33 mouse cellular contexts compared by ENCODE assay signal in the genomic region with DNA sequence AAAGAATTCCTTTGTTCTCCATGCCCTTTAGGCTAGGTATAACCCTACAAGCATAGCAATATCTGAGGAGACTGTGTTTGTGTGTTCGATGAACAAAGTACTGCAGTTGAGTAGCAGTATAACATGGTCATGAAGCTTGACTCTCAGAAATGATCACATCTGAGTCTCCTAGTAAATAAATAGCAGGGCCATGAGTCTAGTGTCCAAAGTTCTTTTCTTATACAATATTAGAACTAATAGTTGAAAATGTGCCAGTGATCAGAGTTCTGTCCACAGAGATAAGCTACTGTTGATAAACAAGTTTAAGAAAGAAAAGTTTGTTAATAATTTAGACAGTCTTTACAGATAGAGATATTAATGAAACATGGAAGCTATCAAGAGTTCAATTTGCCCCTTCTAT. TPM values are rescaled to one million over a fixed set of nuclear protein-coding genes. Genes with fewer than 3 reads are reported as not detected.
A peak's percentile ranks its signal among the peaks of the same experiment; 100 is the strongest.
DNase-seq lines count a peak whose midpoint lies in the region; ATAC-seq lines count a peak whose summit lies in the region.
"Had no signal": no experiment of that assay in that cellular context is flagged by ENCODE, and none has a peak within 500 bp of the region (broad histone marks: within the 10 kb centered on the region; RNA-seq: fewer than 3 reads in every experiment).

No protein-coding gene starts in this region.

- no peak overlapping the region for H3K4me2 ChIP-seq in liver, embryonic 16.5 days (ENCODE audit: low read depth, low read length)
- H3K4me2 ChIP-seq in liver, embryonic 11.5 days, result no peak overlapping the region
- H3K4me2 ChIP-seq in intestine, embryonic 16.5 days (ENCODE audit: low read depth, low read length), result no peak overlapping the region
- H3K4me2 ChIP-seq: forebrain, embryonic 13.5 days; heart, embryonic 13.5 days had no signal

- no peaks in the 10 kb centered on the region for H3K4me1 ChIP-seq in liver, embryonic 16.5 days (ENCODE audit: control insufficient read depth, low read depth, low read length)
- no peaks in the 10 kb centered on the region for H3K4me1 ChIP-seq in liver, embryonic 11.5 days (replicated peaks; ENCODE audit: control insufficient read depth, insufficient read depth, low read length)
- no peaks in the 10 kb centered on the region for H3K4me1 ChIP-seq in intestine, embryonic 16.5 days (ENCODE audit: control insufficient read depth, insufficient read depth, low read length)
- H3K4me1 ChIP-seq: forebrain, embryonic 10.5 days; forebrain, embryonic 13.5 days; heart, embryonic 10.5 days; heart, embryonic 13.5 days had no signal

- no peak overlapping the region for H3K27ac ChIP-seq in liver, embryonic 16.5 days (ENCODE audit: low read length)
- H3K27ac ChIP-seq in liver, embryonic 11.5 days (ENCODE audit: low read depth, low read length), result no peak overlapping the region
- no peak overlapping the region for H3K27ac ChIP-seq in intestine, embryonic 16.5 days (ENCODE audit: low read length)
- H3K27ac ChIP-seq: forebrain, embryonic 10.5 days; forebrain, embryonic 13.5 days; heart, adult 2 months; heart, embryonic 10.5 days; heart, embryonic 13.5 days had no signal

- H3K27me3 ChIP-seq in liver, embryonic 16.5 days (ENCODE audit: control insufficient read depth, insufficient read depth, low read depth, low read length), result no peaks in the 10 kb centered on the region
- H3K27me3 ChIP-seq in liver, embryonic 11.5 days (replicated peaks; ENCODE audit: control insufficient read depth, insufficient read depth, low read length), result no peaks in the 10 kb centered on the region
- no peaks in the 10 kb centered on the region for H3K27me3 ChIP-seq in intestine, embryonic 16.5 days (replicated peaks; ENCODE audit: control insufficient read depth, insufficient read depth, low read length)
- H3K27me3 ChIP-seq: CH12.LX; forebrain, embryonic 13.5 days; heart, embryonic 13.5 days; Patski had no signal

- no peak overlapping the region for H3K4me3 ChIP-seq in liver, embryonic 16.5 days (ENCODE audit: low read depth, low read length)
- no peak overlapping the region for H3K4me3 ChIP-seq in liver, embryonic 11.5 days (ENCODE audit: low read depth, low read length)
- H3K4me3 ChIP-seq in intestine, embryonic 16.5 days (ENCODE audit: low read length), result no peak overlapping the region
- H3K4me3 ChIP-seq: forebrain, embryonic 10.5 days; forebrain, embryonic 13.5 days; heart, adult 2 months; heart, embryonic 10.5 days; heart, embryonic 13.5 days had no signal

- peak; percentile 24; the same call in 1 of the 2 replicates for ATAC-seq in liver, embryonic 16.5 days (ENCODE audit: low read depth)
- ATAC-seq in liver, embryonic 11.5 days (replicated peaks; ENCODE audit: low FRiP score), result no peak
- peak; percentile 74 for ATAC-seq in intestine, embryonic 16.5 days
- ATAC-seq: forebrain, embryonic 13.5 days; forebrain, embryonic 16.5 days; Patski had no signal

- no peaks in the 10 kb centered on the region for H3K9me3 ChIP-seq in liver, embryonic 16.5 days (replicated peaks; ENCODE audit: control insufficient read depth, low read length)
- H3K9me3 ChIP-seq in liver, embryonic 11.5 days (ENCODE audit: control insufficient read depth, low read length), result no peaks in the 10 kb centered on the region
- no peaks in the 10 kb centered on the region for H3K9me3 ChIP-seq in intestine, embryonic 16.5 days (ENCODE audit: control insufficient read depth, low read length)
- H3K9me3 ChIP-seq: forebrain, embryonic 10.5 days; forebrain, embryonic 13.5 days; G1E; heart, embryonic 10.5 days; heart, embryonic 13.5 days had no signal

- no peak overlapping the region for H3K9ac ChIP-seq in liver, embryonic 16.5 days (ENCODE audit: low read depth, low read length)
- no peak overlapping the region for H3K9ac ChIP-seq in liver, embryonic 11.5 days (ENCODE audit: low read depth, low read length)
- H3K9ac ChIP-seq in intestine, embryonic 16.5 days (ENCODE audit: low read depth, low read length), result no peak overlapping the region
- H3K9ac ChIP-seq: forebrain, embryonic 13.5 days; heart, embryonic 13.5 days had no signal

- WGBS in liver, embryonic 16.5 days (ENCODE audit: insufficient replicate concordance), result 76% methylated on average over 1 of the region's 1 CpGs
- 77% methylated on average over 1 of the region's 1 CpGs for WGBS in liver, embryonic 11.5 days
- WGBS in intestine, embryonic 16.5 days, result 94% methylated on average over 1 of the region's 1 CpGs

- DNase-seq in kidney, adult 9 months, result peak; percentile 51
- DNase-seq in kidney, adult 18-20 months, result no peak
- no peak for DNase-seq in liver, embryonic 11.5 days (ENCODE audit: low spot score)
- DNase-seq in layer of hippocampus, adult 18-20 months (ENCODE audit: low spot score in 2 of 2), result no peak
- no peak for DNase-seq in neural tube, embryonic 10.5 days (ENCODE audit: extremely low spot score, low spot score)
- DNase-seq: adrenal gland, postnatal 10 days; adrenal gland, postnatal 36 days; B cell, adult 2 months; cerebellum, adult 18-20 months; cerebellum, adult 9-10 months; cerebellum, postnatal 14 days; gastrocnemius, postnatal 10 days; gastrocnemius, postnatal 36 days; heart, adult 2 months; heart, postnatal 14 days; heart, postnatal 4 days had no signal

- H3K36me3 ChIP-seq in liver, embryonic 16.5 days (ENCODE audit: control insufficient read depth, insufficient read depth), result no peaks in the 10 kb centered on the region
- no peaks in the 10 kb centered on the region for H3K36me3 ChIP-seq in liver, embryonic 11.5 days (ENCODE audit: control insufficient read depth, insufficient read depth, low read length)
- H3K36me3 ChIP-seq in intestine, embryonic 16.5 days (ENCODE audit: control insufficient read depth, insufficient read depth, low read length), result no peaks in the 10 kb centered on the region
- H3K36me3 ChIP-seq: forebrain, embryonic 10.5 days; G1E; heart, embryonic 10.5 days; heart, embryonic 13.5 days had no signal

RNA-seq across cellular contexts. Expression of gene 1700057G04Rik, which starts 42.7 kb away (rescaled TPM):
- polyA plus RNA-seq in liver, embryonic 16.5 days (2015; fragmentation: Nextera tagmentation; extraction: Ambion mirVana), result not detected in 2 replicates
- not detected in 2 replicates for polyA plus RNA-seq in liver, embryonic 11.5 days (2014; fragmentation: Nextera tagmentation; extraction: Ambion mirVana)
- not detected in 2 replicates for polyA plus RNA-seq in intestine, embryonic 16.5 days (2015; fragmentation: Nextera tagmentation; extraction: Ambion mirVana)
- not detected for total RNA-seq in layer of hippocampus, adult 18-20 months (2021)
- total RNA-seq: adrenal gland, adult 18-20 months; adrenal gland, postnatal 10 days; adrenal gland, postnatal 36 days; CH12.LX; gastrocnemius, adult 18-20 months; gastrocnemius, postnatal 10 days; gastrocnemius, postnatal 36 days; granulocyte monocyte progenitor cell, adult 5-6 weeks; heart, adult 2 months; heart, postnatal 14 days; heart, postnatal 4 days had no signal
- polyA plus RNA-seq: embryonic facial prominence, embryonic 11.5 days; embryonic facial prominence, embryonic 14.5 days; forebrain, embryonic 10.5 days; forebrain, embryonic 13.5 days; forebrain, embryonic 16.5 days; G1E; heart, adult 2 months; heart, embryonic 10.5 days; heart, embryonic 13.5 days; heart, embryonic 16.5 days; hindbrain, embryonic 11.5 days; Patski had no signal
